Mouse (Mus musculus) cortical plate, adult 2 months (tissue): Measurements from ENCODE around the gene Olfr1310.
"Not testable (repeated sequence)": the region's sequence is repeated elsewhere in the genome, so short reads cannot be mapped to it uniquely, and the experiment has no call there.

Source experiments
- CTCF ChIP-seq: fragments of 200-500 bp; IDR thresholded peaks from 2 replicates; pipeline ENCODE4 v1.5.1; 2011; ENCODE audit warnings: mild to moderate bottlenecking, control low read depth, low read length; ENCODE audit not compliant: insufficient read depth; ENCODE audit errors: extremely low read depth
- POLR2A ChIP-seq: fragments of 200-500 bp; IDR thresholded peaks from 2 replicates; pipeline ENCODE4 v1.6.1; 2011; ENCODE audit warnings: mild to moderate bottlenecking, low read length, control low read depth; ENCODE audit not compliant: insufficient read depth; ENCODE audit errors: extremely low read depth

GRCm38 (mm10) chr2:112026971-112027370 is 14.5 kb upstream of the Olfr1310 start:
- TF ChIP-seq CTCF, POLR2A: not testable (repeated sequence)
